Mouse (Mus musculus): ENCODE results near the gene Scn8a.
A peak's percentile ranks its signal among the peaks of the same experiment; 100 is the strongest.

The Scn8a gene

DNA sequence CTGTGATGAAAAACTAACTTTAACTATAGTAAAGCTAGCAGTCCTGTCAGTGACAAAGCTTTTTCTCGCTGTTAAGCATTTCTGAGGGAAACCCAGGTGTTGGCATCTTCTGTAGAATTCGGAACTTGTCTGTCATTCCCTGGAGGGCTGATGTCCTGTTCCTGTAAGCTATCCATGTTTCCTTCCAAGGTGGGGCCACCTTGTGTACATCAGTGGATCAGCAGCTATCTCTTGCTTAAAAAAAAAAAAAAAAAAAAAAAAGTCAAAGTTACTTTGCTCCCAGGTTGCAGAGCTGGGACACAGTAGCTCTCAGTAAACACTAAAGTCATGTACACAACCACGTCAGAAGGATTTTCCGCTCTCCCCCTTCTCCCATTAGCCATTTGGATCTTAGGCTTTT is 91.9 kb downstream of the Scn8a start:
- no peak for DNase-seq

DNA sequence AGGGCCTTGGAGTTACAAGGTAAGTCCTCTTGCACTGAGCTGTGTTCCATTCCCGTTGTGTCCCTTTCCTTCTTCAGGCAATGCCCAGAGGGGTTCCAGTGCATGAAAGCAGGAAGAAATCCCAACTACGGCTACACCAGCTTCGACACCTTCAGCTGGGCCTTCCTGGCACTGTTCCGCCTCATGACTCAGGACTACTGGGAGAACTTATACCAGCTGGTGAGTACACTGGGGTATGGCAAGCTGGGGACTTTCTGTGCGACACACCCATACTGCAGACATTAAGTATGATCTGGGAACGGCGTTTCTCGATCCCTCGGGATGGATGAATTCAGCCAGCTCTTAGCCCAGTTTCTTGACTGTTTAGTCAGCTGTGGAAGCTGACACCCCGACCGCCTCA is 101.8 kb downstream of the Scn8a start:
- DNase-seq, result no peak

DNA sequence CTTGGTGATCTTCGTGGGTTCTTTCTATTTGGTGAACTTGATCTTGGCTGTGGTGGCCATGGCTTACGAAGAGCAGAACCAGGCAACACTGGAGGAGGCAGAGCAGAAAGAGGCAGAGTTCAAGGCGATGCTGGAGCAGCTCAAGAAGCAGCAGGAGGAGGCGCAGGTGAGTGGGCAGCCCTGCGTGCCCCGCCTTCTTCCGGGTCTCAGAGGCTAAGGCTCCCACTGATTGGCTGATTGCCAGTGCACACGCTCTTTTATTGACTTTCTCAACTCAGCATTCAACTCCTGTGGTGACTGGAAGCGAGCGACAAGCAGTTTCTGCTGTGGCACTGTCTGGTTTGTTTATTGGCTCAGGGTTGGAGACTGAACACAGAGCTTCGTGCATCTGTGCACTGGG is 103.1 kb downstream of the Scn8a start:
- peak; percentile 56 for DNase-seq

DNA sequence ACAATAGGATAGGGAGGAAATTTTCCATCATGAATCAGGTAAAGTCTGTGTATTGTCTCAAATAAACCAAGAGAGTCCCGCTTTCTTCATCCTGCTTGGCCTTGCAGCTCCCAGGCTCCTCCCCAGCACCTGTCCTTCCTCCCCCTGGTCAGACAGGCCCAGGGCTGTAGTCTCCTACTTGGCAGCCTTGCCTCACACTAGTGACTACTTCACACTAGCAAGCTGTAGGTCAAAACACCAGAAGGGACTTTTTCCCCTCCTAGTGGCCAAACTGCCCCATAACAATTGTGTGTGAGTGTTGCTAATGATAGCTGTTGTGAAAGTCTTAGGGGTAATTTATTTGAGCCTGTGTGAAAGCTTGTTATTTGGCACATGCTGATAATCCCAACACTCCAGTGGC is 105.0 kb downstream of the Scn8a start:
- DNase-seq, result peak; percentile 16

DNA sequence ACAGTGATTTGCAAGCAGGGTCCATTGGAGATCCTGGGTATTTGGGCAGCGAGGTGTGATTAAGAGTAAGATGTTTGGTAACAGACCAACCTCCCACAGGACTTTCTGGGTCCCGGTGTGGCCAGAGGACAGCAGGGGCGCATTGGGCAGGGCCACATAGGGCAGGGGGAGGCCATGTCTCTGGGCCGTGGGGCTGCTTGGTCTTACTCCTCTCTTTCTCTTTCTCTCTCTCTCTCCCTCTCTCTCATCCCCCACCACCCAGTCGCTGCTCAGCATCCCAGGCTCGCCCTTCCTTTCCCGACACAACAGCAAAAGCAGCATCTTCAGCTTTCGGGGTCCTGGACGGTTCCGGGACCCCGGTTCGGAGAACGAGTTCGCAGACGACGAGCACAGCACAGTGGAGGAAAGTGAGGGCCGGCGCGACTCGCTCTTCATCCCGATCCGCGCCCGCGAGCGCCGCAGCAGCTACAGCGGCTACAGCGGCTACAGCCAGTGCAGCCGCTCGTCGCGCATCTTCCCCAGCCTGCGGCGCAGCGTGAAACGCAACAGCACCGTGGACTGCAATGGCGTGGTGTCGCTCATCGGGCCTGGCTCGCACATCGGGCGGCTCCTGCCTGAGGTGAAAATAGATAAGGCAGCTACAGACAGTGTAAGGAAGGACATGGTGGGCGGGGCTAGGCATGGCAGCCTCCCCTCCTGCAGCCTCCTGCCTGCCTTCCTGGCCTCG is 113.9 kb downstream of the Scn8a start:
- peak; percentile 17 for DNase-seq

DNA sequence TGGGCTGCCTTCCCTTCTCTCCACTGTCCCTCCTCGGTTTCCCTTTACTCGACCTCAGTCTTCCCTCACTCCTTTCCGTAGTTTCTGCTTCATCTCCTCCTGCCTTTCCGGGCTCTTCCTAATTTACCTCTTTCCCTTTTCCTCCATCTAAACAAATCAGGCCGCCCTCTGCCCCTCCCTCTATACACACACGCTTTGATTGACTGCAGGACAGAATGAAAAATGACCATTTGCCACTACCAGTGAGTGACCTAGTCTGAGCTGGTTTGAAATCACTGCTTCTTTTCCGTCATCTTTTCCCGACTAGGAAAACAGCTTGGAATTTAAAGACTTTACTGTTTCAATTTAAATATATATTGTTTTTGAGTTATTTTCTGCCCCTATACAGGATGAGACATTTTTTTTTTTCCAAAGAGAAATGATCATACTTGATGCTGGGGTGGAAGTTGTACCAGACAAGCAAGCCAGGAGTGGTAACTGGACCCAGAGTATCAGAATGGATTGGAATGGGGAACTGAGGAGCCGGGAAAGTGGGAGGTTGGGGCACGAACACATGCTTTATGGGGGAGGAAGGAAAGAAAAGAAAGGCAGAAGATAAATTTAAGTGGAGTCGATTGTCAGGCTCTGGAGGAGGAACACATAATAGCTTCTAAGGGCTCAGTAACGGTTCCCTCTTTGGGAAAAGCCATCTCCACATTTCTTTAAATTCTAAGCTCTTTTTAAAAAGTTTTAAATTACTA is 114.7 kb downstream of the Scn8a start:
- no peak for DNase-seq

DNA sequence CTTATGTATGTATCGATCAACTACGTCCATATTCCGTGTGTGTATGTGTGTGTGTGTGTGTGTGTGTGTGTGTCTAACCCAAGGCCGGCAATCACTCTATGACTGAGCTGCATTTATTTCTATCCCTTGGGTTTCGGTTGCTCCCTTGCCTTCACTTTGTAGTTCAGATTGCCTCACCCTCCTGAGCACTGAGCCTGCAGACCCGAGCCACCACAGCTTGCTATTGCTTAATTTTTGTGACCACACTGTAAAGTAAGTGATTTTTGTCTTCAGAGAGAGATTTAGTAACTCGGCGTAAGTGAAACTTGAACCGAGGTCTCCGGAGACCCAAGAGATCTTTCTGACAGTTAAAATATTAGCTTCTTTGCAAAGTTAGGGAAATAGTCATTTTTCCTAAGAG is 116.8 kb downstream of the Scn8a start:
- no peak for DNase-seq

DNA sequence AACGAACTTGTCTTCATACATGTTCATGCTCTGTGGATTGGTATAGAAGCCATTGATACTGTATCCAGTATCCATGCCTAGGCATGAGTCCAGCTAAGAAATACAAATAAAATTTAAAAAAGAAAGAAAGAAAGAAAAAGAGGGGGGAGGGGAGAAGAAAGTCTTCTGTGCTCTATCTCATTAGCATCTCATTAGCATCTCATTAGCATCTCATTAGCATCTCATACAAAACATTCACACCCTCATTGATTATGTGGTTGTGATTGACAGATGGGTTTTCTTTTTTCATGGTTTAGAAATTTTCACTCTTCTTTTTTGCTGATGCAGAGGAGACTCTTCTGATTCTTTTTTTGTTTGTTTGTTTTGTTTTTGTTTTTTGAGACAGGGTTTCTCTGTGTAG is 117.4 kb downstream of the Scn8a start:
- no peak for DNase-seq

DNA sequence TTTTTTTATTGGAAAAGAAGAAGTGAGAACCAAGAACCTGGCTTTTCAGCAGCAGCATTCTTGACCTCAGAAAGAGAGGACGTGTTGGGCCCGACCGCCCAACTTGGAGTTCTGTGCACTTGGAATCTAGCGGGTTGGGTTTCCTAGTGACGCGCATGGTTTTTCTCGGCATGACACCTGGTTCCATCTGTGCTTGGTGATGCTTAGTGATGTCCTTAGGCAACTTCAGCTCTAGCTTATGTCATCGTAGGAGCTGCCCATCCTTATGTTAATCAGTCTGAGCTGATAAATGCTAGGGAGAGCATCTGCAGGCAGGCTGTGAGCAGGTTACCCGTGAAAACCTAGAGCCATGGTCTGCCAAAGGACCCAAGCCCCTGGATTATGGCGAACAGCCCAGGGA is 120.6 kb downstream of the Scn8a start:
- DNase-seq, result no peak

DNA sequence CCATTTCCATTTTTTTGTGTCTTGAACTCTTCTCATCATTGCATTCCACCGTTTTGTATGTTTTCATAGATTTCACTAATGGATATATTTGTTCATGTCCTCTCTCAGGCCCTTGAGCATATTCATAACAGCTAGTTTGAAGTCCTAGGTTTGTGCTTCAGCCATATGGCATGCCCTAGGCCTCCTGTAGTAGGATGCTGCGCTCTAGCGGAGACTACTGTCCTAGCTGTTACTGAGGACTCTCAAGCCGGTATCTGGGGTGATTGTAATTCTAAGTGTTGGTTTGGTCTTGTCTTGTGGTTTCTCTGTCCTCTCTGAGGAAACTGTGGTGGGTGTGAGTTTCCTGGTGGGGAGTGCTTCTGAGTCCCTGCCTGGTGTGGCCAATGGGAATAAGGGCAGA is 127.4 kb downstream of the Scn8a start:
- peak; percentile 36 for DNase-seq

DNA sequence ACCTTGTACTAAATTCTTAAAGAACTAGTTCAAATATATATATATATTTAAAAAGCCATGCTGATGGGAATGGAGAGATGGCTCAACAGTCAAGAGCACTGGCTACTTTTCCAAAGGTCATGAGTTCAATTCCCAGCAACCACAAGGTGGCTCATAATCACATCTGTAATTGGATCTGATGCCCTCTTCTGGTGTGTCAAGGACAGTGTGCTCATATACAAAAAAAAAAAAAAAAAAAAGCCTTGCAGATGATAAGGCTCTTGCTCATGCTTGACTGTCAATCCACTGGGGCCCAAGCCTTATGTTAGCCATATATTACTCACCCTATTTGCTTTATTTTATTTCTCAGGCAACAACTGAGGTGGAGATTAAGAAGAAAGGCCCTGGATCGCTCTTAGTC is 132.0 kb downstream of the Scn8a start:
- no peak for DNase-seq

DNA sequence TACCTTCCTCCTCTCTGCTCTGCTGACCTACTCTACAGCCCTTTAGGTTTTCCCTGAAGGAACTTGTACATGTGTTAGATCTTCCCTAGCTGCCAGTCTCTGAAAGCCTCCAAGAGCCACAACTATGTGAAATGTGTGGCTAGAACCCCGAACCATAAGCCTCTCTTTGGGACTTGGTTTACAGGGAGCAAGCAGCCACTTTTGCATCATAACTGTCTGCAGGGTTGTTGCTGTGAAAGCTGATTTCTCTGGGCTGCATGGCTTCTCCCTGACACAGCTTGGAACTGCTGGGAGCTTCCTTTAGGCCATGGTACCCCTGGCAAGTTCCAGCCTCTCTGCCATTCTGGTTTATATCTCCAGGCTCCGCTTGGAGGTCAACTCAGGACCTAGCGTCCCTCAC is 132.8 kb downstream of the Scn8a start:
- no peak for DNase-seq

DNA sequence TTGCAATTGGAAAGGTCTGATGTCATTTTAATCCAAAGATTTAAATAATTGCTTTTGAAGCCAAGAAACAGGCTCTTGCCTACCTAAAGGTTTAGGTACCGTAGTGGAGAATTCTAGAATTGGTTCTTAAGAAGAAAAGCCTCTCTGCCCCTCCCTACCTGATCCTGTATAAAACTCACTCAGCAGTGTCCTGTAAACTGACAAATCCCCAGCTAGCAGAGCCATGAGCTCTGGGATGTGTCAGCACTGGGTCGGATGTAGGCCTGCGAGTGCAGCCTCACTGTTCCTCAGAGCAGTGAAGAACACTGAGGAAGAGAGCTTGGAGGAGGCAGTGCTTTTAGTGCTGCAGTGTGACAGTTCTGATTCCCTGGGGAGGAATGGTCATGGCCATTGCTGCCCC is 134.9 kb downstream of the Scn8a start:
- no peak for DNase-seq

DNA sequence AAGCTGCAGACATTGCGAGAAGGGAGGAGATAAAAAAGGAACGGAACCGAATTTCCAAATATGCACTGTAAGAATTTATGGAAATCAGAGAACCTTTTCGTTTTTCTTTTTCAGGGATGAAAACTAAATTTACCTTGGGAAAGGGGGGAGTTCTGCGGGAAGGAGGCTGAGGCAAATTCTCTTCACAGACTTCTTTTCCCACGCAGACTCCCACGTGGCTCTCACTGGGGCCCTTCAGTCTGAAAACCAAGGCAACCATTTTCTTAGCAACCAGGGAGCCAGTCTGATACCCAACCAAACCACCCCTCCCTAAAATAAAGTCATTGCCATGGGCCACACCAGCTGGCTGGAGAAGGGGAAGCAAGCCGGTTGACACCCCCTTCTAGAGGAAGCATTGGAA is 136.1 kb downstream of the Scn8a start:
- no peak for DNase-seq

DNA sequence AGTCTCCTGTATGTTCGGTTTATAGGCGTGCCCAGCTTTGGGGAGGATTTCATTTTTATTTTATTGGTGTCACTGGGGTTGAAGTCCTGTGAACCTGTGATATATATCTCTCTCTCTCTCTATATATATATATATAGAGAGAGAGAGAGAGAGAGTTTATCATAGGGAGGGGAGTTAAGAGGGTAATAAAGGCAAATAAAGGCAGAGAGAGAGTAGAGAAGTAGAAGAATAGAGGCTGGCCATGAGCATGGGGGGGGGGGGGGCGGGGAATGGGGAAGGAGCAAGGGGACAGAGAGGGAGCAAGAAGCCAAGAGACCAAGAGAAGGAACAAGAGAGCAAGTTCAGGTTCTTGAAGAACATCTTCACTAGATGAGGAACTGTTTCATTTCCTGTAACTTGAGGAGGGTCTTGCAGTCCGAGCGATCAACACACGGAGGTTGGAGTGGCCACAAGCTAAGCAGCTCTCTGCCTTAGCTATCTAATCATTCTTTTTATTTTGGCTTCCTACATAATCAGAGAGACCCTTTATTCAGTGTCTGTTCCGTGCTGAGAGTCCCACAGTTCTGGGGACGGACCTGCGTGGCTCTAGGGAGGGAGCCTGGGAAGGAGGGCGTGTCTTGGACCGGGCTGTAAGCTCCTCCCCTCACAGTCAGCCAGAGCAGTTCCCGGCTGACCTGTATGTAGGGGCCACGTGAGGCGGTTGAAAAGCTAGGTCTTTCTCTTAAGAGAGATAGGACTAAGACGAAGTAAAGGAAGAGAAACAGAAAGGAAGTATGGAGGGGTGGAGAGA is 136.8 kb downstream of the Scn8a start:
- DNase-seq, result peak; percentile 71

DNA sequence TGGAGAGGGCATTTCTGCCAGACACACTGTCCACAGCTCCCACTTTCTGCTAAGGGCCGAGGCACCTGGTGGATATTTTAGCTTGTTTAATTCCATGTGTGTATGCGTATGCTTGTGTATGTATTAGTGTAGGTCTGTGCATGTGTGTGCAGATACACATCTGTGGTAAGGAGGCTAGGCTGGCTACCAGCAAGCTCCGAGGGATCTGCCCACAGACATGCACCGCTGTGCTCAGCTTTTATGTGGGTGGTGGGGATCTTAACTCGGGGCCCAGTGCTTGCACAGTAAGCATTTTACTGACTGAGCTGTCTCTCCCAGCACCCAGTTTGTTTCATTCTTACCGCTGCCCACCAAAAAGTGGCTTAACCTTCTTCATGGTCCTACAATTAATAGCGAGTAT is 137.6 kb downstream of the Scn8a start:
- DNase-seq, result no peak

DNA sequence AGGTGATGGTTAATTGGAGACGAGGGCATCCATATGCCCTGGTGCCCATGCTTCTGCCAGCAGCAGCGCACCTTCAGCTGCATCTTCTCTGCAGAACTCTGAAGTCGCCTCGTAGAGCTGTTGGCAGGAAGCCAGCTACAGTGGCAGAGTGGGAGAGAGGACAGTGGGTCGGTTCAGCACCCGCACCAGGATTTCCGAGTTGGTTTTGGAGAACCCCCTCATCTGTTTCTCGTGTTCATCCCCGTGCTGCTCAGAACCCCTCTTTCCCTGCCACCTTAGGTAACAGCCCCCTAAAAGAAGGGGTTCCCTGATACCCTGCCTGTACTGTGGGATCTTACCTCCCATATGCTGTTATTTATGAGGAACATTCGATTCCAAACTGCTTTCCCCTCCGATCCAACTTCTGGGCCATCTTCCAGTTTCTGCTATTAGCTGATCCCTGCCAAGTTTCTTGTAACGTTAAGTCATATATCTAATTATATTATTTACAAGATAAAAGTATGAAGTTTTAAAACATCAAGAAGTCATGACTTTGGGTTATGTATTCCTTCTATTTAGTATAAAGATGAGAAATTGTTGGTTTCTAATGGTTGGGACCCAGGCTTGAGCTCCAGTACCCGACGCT is 138.8 kb downstream of the Scn8a start:
- DNase-seq, result no peak

DNA sequence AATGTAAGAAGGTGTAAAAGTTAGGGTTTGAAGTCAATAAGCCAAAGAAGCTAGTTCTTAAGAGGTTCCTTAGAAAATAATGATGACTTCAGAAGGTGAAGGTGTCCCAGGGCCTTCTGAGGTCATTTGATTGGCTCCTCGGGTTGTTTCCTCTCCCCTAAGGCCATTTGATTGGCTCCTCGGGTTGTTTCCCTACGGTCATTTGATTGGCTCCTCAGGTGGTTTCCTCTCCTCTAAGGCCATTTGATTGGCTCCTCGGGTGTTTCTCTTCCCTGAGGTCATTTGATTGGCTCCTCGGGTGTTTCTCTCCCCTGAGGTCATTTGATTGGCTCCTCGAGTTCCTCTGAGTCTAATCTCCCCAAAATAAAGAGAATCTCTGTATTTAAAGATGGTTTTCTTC is 141.7 kb downstream of the Scn8a start:
- no peak for DNase-seq

DNA sequence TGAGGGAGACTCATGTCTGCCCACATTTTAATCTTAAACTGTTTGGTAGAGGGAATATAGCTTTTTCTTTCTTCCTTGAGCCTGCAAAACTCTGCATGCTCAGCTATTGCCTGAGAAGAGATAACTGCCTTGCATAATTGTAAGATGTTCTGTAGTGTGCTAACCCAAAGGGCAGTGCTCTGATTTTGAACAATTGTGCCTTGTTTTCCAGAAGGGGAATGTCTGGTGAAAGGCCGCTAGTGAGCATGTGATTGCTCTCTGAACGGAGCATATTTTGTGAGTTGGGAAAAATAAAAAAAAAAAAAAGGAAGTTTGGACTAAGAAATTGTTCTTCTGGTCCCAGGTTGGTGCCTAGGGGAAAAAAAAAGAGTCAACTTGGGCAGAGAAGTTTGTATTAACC is 159.3 kb downstream of the Scn8a start:
- no peak for DNase-seq

DNA sequence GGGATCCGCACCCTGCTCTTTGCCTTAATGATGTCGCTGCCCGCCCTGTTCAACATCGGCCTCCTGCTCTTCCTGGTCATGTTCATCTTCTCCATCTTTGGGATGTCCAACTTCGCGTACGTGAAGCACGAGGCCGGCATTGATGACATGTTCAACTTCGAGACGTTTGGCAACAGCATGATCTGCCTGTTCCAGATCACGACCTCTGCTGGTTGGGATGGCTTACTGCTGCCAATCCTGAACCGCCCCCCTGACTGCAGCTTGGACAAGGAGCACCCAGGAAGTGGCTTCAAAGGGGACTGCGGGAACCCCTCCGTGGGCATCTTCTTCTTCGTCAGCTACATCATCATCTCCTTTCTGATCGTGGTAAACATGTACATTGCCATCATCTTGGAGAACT is 170.0 kb downstream of the Scn8a start:
- peak; percentile 32 for DNase-seq

DNA sequence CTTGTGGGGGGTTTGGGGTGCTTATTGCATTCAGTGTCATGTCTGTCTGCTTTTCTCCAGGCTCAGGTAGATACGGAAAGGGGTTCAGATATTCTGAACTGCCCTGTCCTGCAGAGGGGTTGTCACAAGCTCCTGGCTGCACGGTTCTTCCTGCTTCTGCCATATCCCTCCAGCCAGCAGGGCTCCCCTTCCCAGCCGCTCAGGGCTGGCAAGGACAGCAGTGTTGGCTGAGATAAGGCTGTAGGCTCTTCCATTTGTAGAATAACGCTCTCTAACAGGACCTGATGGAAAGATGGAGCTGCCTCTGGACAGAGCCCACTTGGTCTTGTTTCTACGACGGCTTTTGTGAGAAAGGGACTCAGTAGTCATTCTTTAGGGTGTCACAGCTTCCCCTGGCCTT is 172.3 kb downstream of the Scn8a start:
- no peak for DNase-seq

DNA sequence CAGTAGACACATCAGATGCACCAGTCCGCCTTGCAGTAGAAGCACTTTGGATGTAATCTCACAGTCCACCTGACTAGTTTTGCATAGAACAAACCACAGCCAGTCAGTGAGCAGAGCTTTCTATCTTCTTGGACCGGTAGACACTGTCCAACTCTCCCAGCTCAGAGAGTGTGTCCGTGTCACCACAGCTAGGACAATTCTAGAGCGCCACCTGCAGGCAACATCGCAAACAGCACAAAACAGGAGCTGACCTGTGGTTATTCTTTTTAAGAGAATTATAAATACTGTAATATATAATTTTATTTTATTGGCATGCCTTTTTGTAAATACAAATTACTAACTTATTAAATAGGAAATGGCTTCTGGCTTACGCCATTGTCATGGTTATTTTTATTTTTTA is 173.0 kb downstream of the Scn8a start:
- DNase-seq, result peak; percentile 80

DNA sequence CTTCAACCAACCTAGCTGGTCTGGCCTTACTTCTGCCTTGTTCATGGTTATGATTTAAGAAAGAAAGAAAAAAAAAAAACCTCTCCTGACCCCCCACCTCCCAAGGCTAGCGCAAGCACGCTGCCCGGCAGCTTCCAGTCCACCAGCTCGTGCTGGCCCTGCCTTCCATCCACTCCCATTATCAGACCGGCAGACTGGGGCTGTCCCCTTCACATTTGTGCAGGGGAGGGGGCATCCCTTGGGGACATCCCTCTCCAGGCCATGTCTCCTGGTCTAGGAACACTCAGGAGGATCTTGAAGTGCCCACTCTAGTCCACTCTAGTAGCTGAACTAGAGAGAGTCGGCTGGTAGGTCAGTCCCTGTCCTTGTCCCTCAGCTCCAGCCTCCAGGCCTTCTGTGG is 174.9 kb downstream of the Scn8a start:
- no peak for DNase-seq
